Mouse (Mus musculus) limb, embryonic 11.5 days (tissue): ENCODE results near the gene Rsad1. TPM values are rescaled to one million over a fixed set of nuclear protein-coding genes. Genes with fewer than 3 reads are reported as not detected.

ENCODE experiments used
- ATAC-seq: fragments of 200-750 bp; cut with Nextera tagmentation; 2 replicates; pipeline ENCODE4 v1.8.0; 2017; ENCODE audit warnings: low read depth; ENCODE audit not compliant: insufficient number of reproducible peaks, low FRiP score, low TSS enrichment
- DNase-seq: peaks from one replicate; pipeline ENCODE4 v3.0.0-alpha.2; 2015; ENCODE audit warnings: low spot score
- H3K27ac ChIP-seq: fragments of 300-500 bp; sonication (generic); replicated peaks from 2 replicates; pipeline ENCODE4 v1.5.1; 2014; ENCODE audit warnings: low read depth, mild to moderate bottlenecking, low read length
- H3K27me3 ChIP-seq: fragments of 300-500 bp; sonication (generic); 2 replicates; pipeline ENCODE4 v1.6.1; 2014; ENCODE audit warnings: mild to moderate bottlenecking, low read length, mixed read lengths; ENCODE audit not compliant: control insufficient read depth, insufficient read depth
- H3K36me3 ChIP-seq: fragments of 300-500 bp; sonication (generic); 2 replicates; pipeline ENCODE4 v1.6.1; 2014; ENCODE audit warnings: mild to moderate bottlenecking, low read length, moderate library complexity, mixed read lengths; ENCODE audit not compliant: control insufficient read depth, insufficient read depth
- H3K4me1 ChIP-seq: fragments of 300-500 bp; sonication (generic); 2 replicates; pipeline ENCODE4 v1.6.1; 2014; ENCODE audit warnings: low read length, mixed read lengths; ENCODE audit not compliant: control insufficient read depth, insufficient read depth
- H3K4me2 ChIP-seq: fragments of 300-500 bp; sonication (generic); 2 replicates; pipeline ENCODE4 v1.6.1; 2014; ENCODE audit warnings: low read depth, mild to moderate bottlenecking, moderate library complexity; ENCODE audit not compliant: severe bottlenecking
- H3K4me3 ChIP-seq: fragments of 300-500 bp; sonication (generic); 2 replicates; pipeline ENCODE4 v1.5.1; 2014; ENCODE audit warnings: low read depth, low read length
- H3K9ac ChIP-seq: fragments of 300-500 bp; sonication (generic); 2 replicates; pipeline ENCODE4 v1.6.1; 2014; ENCODE audit warnings: mild to moderate bottlenecking, low read length
- H3K9me3 ChIP-seq: fragments of 300-500 bp; sonication (generic); 2 replicates; pipeline ENCODE4 v1.6.1; 2016; ENCODE audit warnings: low read length; ENCODE audit not compliant: control insufficient read depth
- WGBS: fragments of 180-500 bp; shearing (Covaris S2); extraction: QIAGEN DNeasy Blood & Tissue Kit; methylation state at CpG from one replicate; pipeline ENCODE4 v1.1.7; 2014; 5-methylcytosine and 5-hydroxymethylcytosine counted together
- polyA plus RNA-seq: library from polyadenylated mRNA; unstranded; fragments of >200 nt; fragmentation: Nextera tagmentation; extraction: Ambion mirVana; gene quantifications from 2 replicates; pipeline ENCODE4 v1.2.1, GENCODE M21; 2014

Rsad1 gene
- polyA plus RNA-seq, 1 experiment from 2014 or later = 3.1 TPM

DNA sequence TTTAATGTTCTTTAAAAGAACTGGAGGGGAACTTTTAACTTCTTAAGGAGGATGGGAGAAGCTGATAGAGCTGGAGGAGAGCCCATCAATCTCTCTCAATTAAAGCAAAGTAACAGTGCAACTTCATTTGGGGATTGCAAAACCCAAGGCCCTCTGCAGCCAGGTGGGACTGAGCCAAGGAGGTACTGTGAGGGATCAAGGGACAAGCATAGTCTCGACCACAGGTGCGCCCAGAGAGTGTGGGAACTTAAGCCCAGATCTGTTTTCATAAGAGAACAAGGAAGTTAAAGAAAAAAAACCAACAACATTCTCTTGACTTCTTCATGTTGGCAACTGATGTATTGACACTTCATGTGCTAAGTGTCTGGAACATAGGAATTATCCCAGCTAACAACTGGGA is 26.0 kb upstream of the Rsad1 start:
- Histone ChIP-seq H3K27ac (no peak overlapping the region), H3K9me3 (no peaks in the 10 kb centered on the region), H3K4me2 (no peak overlapping the region), H3K4me1 (no peaks in the 10 kb centered on the region), H3K27me3 (no peaks in the 10 kb centered on the region), H3K9ac (no peak overlapping the region), H3K36me3 (no peaks in the 10 kb centered on the region), H3K4me3 (no peak overlapping the region)
- ATAC-seq = no peak
- DNase-seq = no peak
- 86% methylated on average over 2 of the region's 2 CpGs for WGBS

DNA sequence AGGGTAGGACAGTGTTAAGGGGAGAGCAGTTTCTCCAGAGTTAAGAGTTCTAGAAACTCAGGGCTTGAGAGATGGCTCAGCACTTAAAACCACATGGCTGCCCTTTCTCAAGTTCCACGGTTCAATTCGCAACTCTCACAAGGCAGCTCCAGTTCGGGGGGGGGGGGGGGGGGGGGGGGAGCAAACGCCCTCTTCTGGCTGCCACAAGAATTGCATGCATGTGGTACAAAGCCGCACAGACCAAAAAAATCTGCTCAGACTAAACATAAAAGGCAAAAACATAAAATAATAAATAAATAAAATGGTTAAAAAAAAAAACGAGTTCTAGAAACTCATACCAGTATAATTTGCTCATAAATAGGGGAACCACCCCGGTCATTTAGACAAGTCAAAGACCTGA is 25.5 kb upstream of the Rsad1 start:
- no peaks in the 10 kb centered on the region for H3K36me3 ChIP-seq

DNA sequence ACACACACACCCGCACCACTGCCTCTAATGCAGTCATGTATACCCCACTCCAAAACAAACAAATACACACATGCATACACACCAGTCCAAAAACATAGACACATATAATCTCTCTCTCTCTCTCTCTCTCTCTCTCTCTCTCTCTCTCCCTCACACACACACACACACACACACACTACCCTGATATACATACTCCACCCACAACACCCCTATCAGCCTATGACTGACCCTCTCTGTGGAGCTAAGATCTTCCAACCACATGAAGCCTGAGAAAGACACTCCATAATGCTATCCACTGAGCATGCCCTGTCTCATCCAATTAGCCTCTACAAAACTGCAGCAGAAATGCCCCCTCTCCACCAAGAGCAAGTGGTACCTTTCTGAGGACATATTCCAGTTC is 22.8 kb upstream of the Rsad1 start:
- Histone ChIP-seq H3K36me3 (no peaks in the 10 kb centered on the region), H3K27ac (no peak overlapping the region), H3K4me2 (no peak overlapping the region), H3K9me3 (no peaks in the 10 kb centered on the region), H3K27me3 (no peaks in the 10 kb centered on the region), H3K9ac (no peak overlapping the region), H3K4me1 (no peaks in the 10 kb centered on the region), H3K4me3 (no peak overlapping the region)
- ATAC-seq = no peak
- no peak for DNase-seq
- 84% methylated on average over 1 of the region's 1 CpGs for WGBS

More for the DNA sequence above, 25.5 kb upstream of the Rsad1 start:
- Histone ChIP-seq H3K4me1 (no peaks in the 10 kb centered on the region), H3K27ac (no peak overlapping the region), H3K4me2 (no peak overlapping the region), H3K9me3 (no peaks in the 10 kb centered on the region), H3K9ac (no peak overlapping the region), H3K27me3 (no peaks in the 10 kb centered on the region), H3K4me3 (no peak overlapping the region)
- ATAC-seq = no peak
- WGBS = 31% methylated on average over 6 of the region's 7 CpGs
- DNase-seq = no peak

DNA sequence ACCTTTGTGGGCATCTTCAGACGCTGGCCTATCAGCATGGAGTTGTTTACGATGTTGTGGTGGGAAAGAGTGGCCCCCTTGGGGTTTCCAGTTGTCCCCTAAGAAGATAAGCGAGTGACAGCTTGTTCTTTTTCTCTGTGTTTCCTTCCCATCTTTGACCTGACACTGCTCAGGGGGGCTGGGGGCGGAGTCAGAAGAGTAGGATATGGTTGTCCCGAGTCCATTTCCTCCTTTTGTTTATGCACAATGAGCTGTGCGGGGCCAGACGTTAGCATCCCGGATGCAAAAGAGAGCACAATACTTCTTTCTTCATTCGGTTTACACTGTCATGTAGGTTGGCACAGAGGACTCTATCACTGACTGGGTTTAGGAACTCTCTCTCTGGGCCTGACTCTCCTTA is 21.6 kb upstream of the Rsad1 start:
- ATAC-seq (no peak), DNase-seq (no peak)
- 72% methylated on average over 9 of the region's 9 CpGs for WGBS
- 0 out of 2 replicates have a peak overlapping the region, but pooled peaks have one; percentile 52 for H3K27ac ChIP-seq
- H3K4me1 ChIP-seq = no peaks in the 10 kb centered on the region
- H3K36me3 ChIP-seq = no peaks in the 10 kb centered on the region
- no peak overlapping the region for H3K9ac ChIP-seq
- H3K9me3 ChIP-seq = no peaks in the 10 kb centered on the region
- H3K4me3 ChIP-seq = no peak overlapping the region
- peaks cover 4% of the 10 kb centered on the region; the same call in 1 of the 2 replicates for H3K27me3 ChIP-seq
- no peak overlapping the region for H3K4me2 ChIP-seq

DNA sequence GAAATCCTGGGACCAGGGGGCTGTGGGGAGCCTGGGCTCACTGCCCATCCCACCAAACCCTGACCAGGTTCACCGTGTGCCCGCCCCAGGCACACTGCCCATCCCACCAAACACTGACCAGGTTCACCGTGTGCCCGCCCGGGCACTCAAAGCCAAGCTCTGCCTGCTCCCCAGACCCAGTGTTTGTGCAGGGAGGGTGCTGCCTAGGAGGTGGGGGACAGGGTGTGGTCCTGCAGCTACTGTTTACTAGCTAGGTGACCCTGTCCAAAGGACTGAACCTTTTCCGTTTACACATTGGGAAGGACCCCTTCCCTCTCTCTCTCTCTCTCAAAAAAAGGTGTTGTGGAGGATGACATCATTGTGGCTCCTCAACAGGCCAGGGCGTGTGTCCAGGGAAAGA is 18.3 kb upstream of the Rsad1 start:
- no peak overlapping the region for H3K4me3 ChIP-seq
- no peaks in the 10 kb centered on the region for H3K36me3 ChIP-seq
- no peak overlapping the region for H3K4me2 ChIP-seq
- H3K9ac ChIP-seq = no peak overlapping the region
- H3K9me3 ChIP-seq = no peaks in the 10 kb centered on the region
- H3K4me1 ChIP-seq = peaks cover 17% of the 10 kb centered on the region
- 89% methylated on average over 7 of the region's 7 CpGs for WGBS
- ATAC-seq = no peak
- H3K27me3 ChIP-seq = peaks cover 14% of the 10 kb centered on the region; the same call in 1 of the 2 replicates
- no peak overlapping the region for H3K27ac ChIP-seq
- no peak for DNase-seq

DNA sequence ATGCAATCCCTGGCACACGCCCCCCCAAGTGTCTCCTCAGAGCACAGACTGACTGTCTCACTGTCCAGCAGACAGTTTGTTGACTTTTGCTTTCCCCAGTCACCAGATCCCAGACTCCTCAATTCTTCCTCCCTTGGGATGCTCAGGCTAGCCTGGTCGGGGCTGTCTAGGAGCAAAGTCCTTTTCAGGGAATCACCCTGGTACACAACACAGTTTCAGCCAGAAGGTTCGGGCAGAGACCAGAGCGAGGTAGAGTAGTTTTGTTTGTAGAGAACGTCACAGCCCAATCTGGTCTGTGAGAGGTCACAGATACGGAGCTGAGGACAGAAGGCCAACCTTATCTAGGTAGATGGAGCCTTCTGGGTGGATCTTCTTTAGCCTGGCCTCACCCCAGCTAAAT is 17.5 kb upstream of the Rsad1 start:
- Histone ChIP-seq H3K4me1 (peaks cover 17% of the 10 kb centered on the region), H3K4me3 (no peak overlapping the region), H3K36me3 (no peaks in the 10 kb centered on the region), H3K27ac (no peak overlapping the region), H3K9ac (no peak overlapping the region), H3K9me3 (no peaks in the 10 kb centered on the region), H3K4me2 (no peak overlapping the region), H3K27me3 (peaks cover 14% of the 10 kb centered on the region; the same call in 1 of the 2 replicates)
- 81% methylated on average over 6 of the region's 6 CpGs for WGBS
- ATAC-seq (no peak), DNase-seq (no peak)

DNA sequence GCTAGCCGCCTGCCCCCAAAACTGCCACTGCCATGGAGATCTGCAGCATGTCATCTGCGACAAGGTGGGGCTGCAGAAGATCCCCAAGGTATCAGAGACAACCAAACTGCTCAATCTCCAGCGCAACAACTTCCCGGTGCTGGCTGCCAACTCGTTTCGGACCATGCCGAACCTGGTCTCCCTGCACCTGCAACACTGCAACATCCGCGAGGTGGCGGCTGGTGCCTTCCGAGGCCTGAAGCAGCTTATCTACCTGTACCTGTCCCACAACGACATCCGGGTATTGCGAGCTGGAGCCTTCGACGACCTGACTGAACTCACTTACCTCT is 16.1 kb upstream of the Rsad1 start:
- H3K9ac ChIP-seq = no peak overlapping the region
- no peak overlapping the region for H3K27ac ChIP-seq
- peak; percentile 45 for DNase-seq
- no peaks in the 10 kb centered on the region for H3K36me3 ChIP-seq
- H3K4me1 ChIP-seq = peaks cover 17% of the 10 kb centered on the region
- ATAC-seq = no peak
- 10% methylated on average over 16 of the region's 16 CpGs for WGBS
- H3K27me3 ChIP-seq = peaks cover 14% of the 10 kb centered on the region; the same call in 1 of the 2 replicates
- H3K4me2 ChIP-seq = peak overlapping the region; percentile 54
- H3K9me3 ChIP-seq = no peaks in the 10 kb centered on the region
- H3K4me3 ChIP-seq = 0 out of 2 replicates have a peak overlapping the region, but pooled peaks have one; percentile 19

DNA sequence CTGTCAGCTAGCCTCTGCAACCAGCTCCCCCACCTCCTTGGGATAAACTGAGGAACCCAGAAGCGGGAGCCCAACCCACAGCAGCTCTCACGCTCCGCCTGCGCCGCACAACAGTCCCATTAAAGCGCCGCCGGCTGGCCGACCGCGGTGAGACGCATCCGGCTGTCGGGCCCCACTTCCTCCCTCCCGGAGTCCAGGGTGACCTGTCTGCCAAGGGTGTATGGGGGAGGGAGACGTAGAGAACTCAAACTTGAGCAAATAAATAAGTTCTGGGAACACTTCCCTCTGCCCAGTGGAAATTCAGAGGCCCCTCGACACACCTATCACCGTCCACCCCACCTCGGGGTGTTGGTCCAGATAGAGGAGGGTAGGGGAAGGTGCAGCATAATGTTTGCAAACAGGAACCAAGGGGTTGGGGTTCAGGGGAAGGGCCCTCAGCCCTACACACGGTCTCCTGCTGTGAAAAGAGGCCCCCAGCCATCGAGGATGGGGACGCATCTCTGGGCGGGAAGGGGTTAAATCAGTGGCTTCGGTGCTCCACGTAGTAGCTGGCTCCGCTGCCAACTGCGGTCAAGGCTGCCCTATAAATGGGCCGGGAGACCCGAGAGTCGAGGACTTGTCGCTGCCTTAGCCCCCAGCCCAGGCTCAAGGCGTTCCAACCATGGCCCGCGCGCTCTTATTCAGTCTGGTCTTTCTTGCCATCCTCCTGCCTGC is 15.5 kb upstream of the Rsad1 start, which contains the start of gene Chad:
Gene Chad, plus strand, starts transcription at position 611 of the 714 bp plus-strand sequence.
- Histone ChIP-seq H3K4me2 (peak within 1 kb of the TSS; percentile 54), H3K9ac (peak within 1 kb of the TSS; percentile 43), H3K36me3 (no peaks in the 10 kb centered on the region), H3K9me3 (no peaks in the 10 kb centered on the region), H3K4me1 (peaks cover 17% of the 10 kb centered on the region), H3K4me3 (peak within 1 kb of the TSS; percentile 19), H3K27ac (no peak within 1 kb of the TSS), H3K27me3 (peaks cover 14% of the 10 kb centered on the region; the same call in 1 of the 2 replicates)
- peak; percentile 71 for DNase-seq
- peak; percentile 8; the same call in 1 of the 2 replicates for ATAC-seq
- 2% methylated on average over 35 of the region's 35 CpGs for WGBS
